Mouse (Mus musculus) MEL (cell line): ENCODE results near the gene Spry1. TPM values are rescaled to one million over a fixed set of nuclear protein-coding genes. Genes with fewer than 3 reads are reported as not detected.

Source experiments
- DNase-seq: peaks from one replicate; pipeline ENCODE4 v3.0.0; 2011; ENCODE audit warnings: low read depth, low spot score
- H3K27ac ChIP-seq: 2 replicates; pipeline ENCODE4 v1.5.1; 2012; ENCODE audit warnings: low read depth, mild to moderate bottlenecking, control low read depth, low read length, moderate library complexity; ENCODE audit not compliant: control insufficient read depth
- H3K27me3 ChIP-seq, 2 experiments: fragments of 150-350 bp in 1 of 2; sonication (generic) in 1 of 2; 2 replicates each; pipeline ENCODE4 v1.6.1; 2012; ENCODE audit warnings: low read length in 2 of 2, mild to moderate bottlenecking in 2 of 2, improper control_type of control experiment in 1 of 2, moderate library complexity in 1 of 2; ENCODE audit not compliant: insufficient read depth in 2 of 2, control insufficient read depth in 1 of 2
- H3K36me3 ChIP-seq, 2 experiments: 2 replicates each; pipeline ENCODE4 v1.6.1; 2012 to 2014; ENCODE audit warnings: low read length in 2 of 2, improper control_type of control experiment in 1 of 2, inconsistent platforms in 1 of 2, mild to moderate bottlenecking in 1 of 2; ENCODE audit not compliant: insufficient read depth in 2 of 2, control insufficient read depth in 1 of 2
- H3K4me1 ChIP-seq, 2 experiments: fragments of 150-350 bp in 1 of 2; sonication (generic) in 1 of 2; 2 replicates each; pipeline ENCODE4 v1.6.1; 2012; ENCODE audit warnings: low read length in 2 of 2, improper control_type of control experiment in 1 of 2, mild to moderate bottlenecking in 1 of 2; ENCODE audit not compliant: insufficient read depth in 2 of 2, control insufficient read depth in 1 of 2
- H3K4me3 ChIP-seq, 2 experiments: fragments of 150-350 bp in 1 of 2; sonication (generic) in 1 of 2; 2 replicates each; pipeline ENCODE4 v1.5.1; 2012; ENCODE audit warnings: low read depth in 2 of 2, low read length in 2 of 2, mild to moderate bottlenecking in 2 of 2, moderate library complexity in 2 of 2, control low read depth in 1 of 2, improper control_type of control experiment in 1 of 2; ENCODE audit not compliant: control insufficient read depth in 1 of 2, insufficient read depth in 1 of 2
- H3K79me2 ChIP-seq: 2 replicates; pipeline ENCODE4 v1.6.1; 2012; ENCODE audit warnings: mild to moderate bottlenecking, low read length, moderate library complexity; ENCODE audit not compliant: control insufficient read depth, poor library complexity, insufficient read depth
- H3K9ac ChIP-seq: 2 replicates; pipeline ENCODE4 v1.6.1; 2012; ENCODE audit warnings: low read depth, mild to moderate bottlenecking, control low read depth, low read length, moderate library complexity; ENCODE audit not compliant: control insufficient read depth, poor library complexity, severe bottlenecking
- H3K9me3 ChIP-seq: fragments of 150-350 bp; sonication (generic); replicated peaks from 2 replicates; pipeline ENCODE4 v1.6.1; 2012; ENCODE audit warnings: mild to moderate bottlenecking, low read length, improper control_type of control experiment, moderate library complexity; ENCODE audit not compliant: insufficient read depth
- CTCF ChIP-seq, 3 experiments: IDR thresholded peaks in 2 of 3; conservative IDR thresholded peaks in 1 of 3; 2 replicates each; pipeline ENCODE4 v1.5.1; 2011 to 2012; ENCODE audit warnings: low read length in 3 of 3, low read depth in 2 of 3, mild to moderate bottlenecking in 2 of 3, improper control_type of control experiment in 1 of 3, inconsistent platforms in 1 of 3, mixed read lengths in 1 of 3, moderate library complexity in 1 of 3; ENCODE audit not compliant: control insufficient read depth in 1 of 3, insufficient read depth in 1 of 3, poor library complexity in 1 of 3, severe bottlenecking in 1 of 3
- E2F4 ChIP-seq: IDR thresholded peaks from 2 replicates; pipeline ENCODE4 v1.6.1; 2011; ENCODE audit warnings: low read depth, low read length, improper control_type of control experiment, borderline replicate concordance
- EP300 ChIP-seq, 2 experiments: IDR thresholded peaks; 2 replicates each; pipeline ENCODE4 v1.6.1; 2011; ENCODE audit warnings: improper control_type of control experiment in 2 of 2, low read length in 2 of 2, low read depth in 1 of 2, mild to moderate bottlenecking in 1 of 2
- ETS1 ChIP-seq: IDR thresholded peaks from 2 replicates; pipeline ENCODE4 v1.6.1; 2012; ENCODE audit warnings: low read depth, mild to moderate bottlenecking, inconsistent platforms, low read length, improper control_type of control experiment, moderate library complexity
- GABPA ChIP-seq: IDR thresholded peaks from 2 replicates; pipeline ENCODE4 v1.6.1; 2012; ENCODE audit warnings: low read depth, mild to moderate bottlenecking, inconsistent platforms, low read length, improper control_type of control experiment, moderate library complexity
- GATA1 ChIP-seq: IDR thresholded peaks from 2 replicates; pipeline ENCODE4 v1.6.1; 2011; ENCODE audit warnings: low read depth, low read length, improper control_type of control experiment
- JUND ChIP-seq: IDR thresholded peaks from 2 replicates; pipeline ENCODE4 v1.6.1; 2011; ENCODE audit warnings: low read depth, mild to moderate bottlenecking, improper control_type of control experiment, low read length
- KAT2A ChIP-seq: conservative IDR thresholded peaks from 2 replicates; pipeline ENCODE4 v1.6.1; 2012; ENCODE audit warnings: low read depth, low read length, improper control_type of control experiment, inconsistent platforms
- MAFK ChIP-seq: IDR thresholded peaks from 2 replicates; pipeline ENCODE4 v1.6.1; 2011; ENCODE audit warnings: low read depth, mild to moderate bottlenecking, low read length, improper control_type of control experiment, borderline replicate concordance
- MAX ChIP-seq: IDR thresholded peaks from 2 replicates; pipeline ENCODE4 v1.6.1; 2011; ENCODE audit warnings: low read length, improper control_type of control experiment
- MAZ ChIP-seq: IDR thresholded peaks from 2 replicates; pipeline ENCODE4 v1.6.1; 2012; ENCODE audit warnings: low read depth, mild to moderate bottlenecking, inconsistent platforms, low read length, improper control_type of control experiment
- MEF2A ChIP-seq: IDR thresholded peaks from 2 replicates; pipeline ENCODE4 v1.6.1; 2014; ENCODE audit warnings: low read depth, mild to moderate bottlenecking, inconsistent platforms, low read length, improper control_type of control experiment; ENCODE audit not compliant: poor library complexity, insufficient replicate concordance, severe bottlenecking; ENCODE audit errors: extremely low read depth
- MXI1 ChIP-seq: IDR thresholded peaks from 2 replicates; pipeline ENCODE4 v1.6.1; 2011; ENCODE audit warnings: mild to moderate bottlenecking, low read depth, low read length, improper control_type of control experiment
- MYB ChIP-seq: IDR thresholded peaks from 2 replicates; pipeline ENCODE4 v1.6.1; 2011; ENCODE audit warnings: mild to moderate bottlenecking, low read depth, low read length, improper control_type of control experiment
- NELFE ChIP-seq: IDR thresholded peaks from 2 replicates; pipeline ENCODE4 v1.6.1; 2011; ENCODE audit warnings: low read depth, low read length, improper control_type of control experiment
- POLR2AphosphoS2 ChIP-seq: IDR thresholded peaks from 2 replicates; pipeline ENCODE4 v1.6.1; 2011; ENCODE audit warnings: low read length, improper control_type of control experiment
- RCOR1 ChIP-seq: IDR thresholded peaks from 2 replicates; pipeline ENCODE4 v1.6.1; 2012; ENCODE audit warnings: low read depth, mild to moderate bottlenecking, inconsistent platforms, low read length, improper control_type of control experiment
- SIN3A ChIP-seq: IDR thresholded peaks from 2 replicates; pipeline ENCODE4 v1.6.1; 2012; ENCODE audit warnings: low read length, improper control_type of control experiment, inconsistent platforms
- SMC3 ChIP-seq: IDR thresholded peaks from 2 replicates; pipeline ENCODE4 v1.6.1; 2011; ENCODE audit warnings: low read depth, low read length, improper control_type of control experiment
- TAL1 ChIP-seq: IDR thresholded peaks from 2 replicates; pipeline ENCODE4 v1.6.1; 2012; ENCODE audit warnings: mild to moderate bottlenecking, inconsistent platforms, low read length, moderate library complexity, mixed read lengths
- TBP ChIP-seq: IDR thresholded peaks from 2 replicates; pipeline ENCODE4 v1.8.0; 2011; ENCODE audit warnings: low read depth, low read length, improper control_type of control experiment
- TCF12 ChIP-seq: IDR thresholded peaks from 2 replicates; pipeline ENCODE4 v1.6.1; 2014; ENCODE audit warnings: low read depth, mild to moderate bottlenecking, inconsistent platforms, low read length, improper control_type of control experiment, moderate library complexity
- USF1 ChIP-seq: IDR thresholded peaks from 2 replicates; pipeline ENCODE4 v1.6.1; 2014; ENCODE audit warnings: low read depth, mild to moderate bottlenecking, inconsistent platforms, low read length, improper control_type of control experiment, moderate library complexity
- USF2 ChIP-seq, 2 experiments: IDR thresholded peaks; 2 replicates each; pipeline ENCODE4 v1.6.1; 2011 to 2012; ENCODE audit warnings: improper control_type of control experiment in 2 of 2, low read length in 2 of 2, borderline replicate concordance in 1 of 2, inconsistent platforms in 1 of 2, low read depth in 1 of 2, mild to moderate bottlenecking in 1 of 2; ENCODE audit not compliant: insufficient read depth in 1 of 2
- ZC3H11A ChIP-seq: IDR thresholded peaks from 2 replicates; pipeline ENCODE4 v1.6.1; 2012; ENCODE audit warnings: low read depth, mild to moderate bottlenecking, inconsistent platforms, low read length, improper control_type of control experiment
- ZNF384 ChIP-seq: IDR thresholded peaks from 2 replicates; pipeline ENCODE4 v1.6.1; 2012; ENCODE audit warnings: low read depth, mild to moderate bottlenecking, inconsistent platforms, low read length, improper control_type of control experiment
- polyA plus RNA-seq, 2 experiments: library from polyadenylated mRNA; stranded (reverse) in 1 of 2; unstranded in 1 of 2; fragments of >175 nt in 1 of 2; fragments of >200 nt in 1 of 2; gene quantifications; 2 replicates each; pipeline versions ENCODE4 v1.2.1 to v1.2.4; 2012; ENCODE audit warnings: low replicate concordance in 2 of 2, low read depth in 1 of 2; ENCODE audit not compliant: insufficient read length in 2 of 2, insufficient read depth in 1 of 2, missing spikeins in 1 of 2
- total RNA-seq: library from RNA; depleted of rRNA; stranded (reverse); fragments of 300-350 nt; gene quantifications from 2 replicates; pipeline ENCODE4 v1.2.3, GENCODE M21; 2012

The Spry1 gene
- total and polyA plus RNA-seq, 3 experiments, result 0.31 TPM; not detected in 2

- peak; percentile 87 for TF ChIP-seq ETS1
- TF ChIP-seq GABPA, result no peak
- peak; percentile 4; the same call in 1 of the 2 replicates for TF ChIP-seq SMC3
- 0 out of 2 replicates have a peak, but pooled peaks have one; percentile 22 for TF ChIP-seq MXI1
- TF ChIP-seq TBP, result no peak
- no peak for TF ChIP-seq E2F4
- peak; percentile 67 for TF ChIP-seq SIN3A
- peak; percentile 82 for TF ChIP-seq GATA1
- TF ChIP-seq NELFE, result no peak
- TF ChIP-seq KAT2A, result no peak
- no peak for TF ChIP-seq ZC3H11A
- peak; percentile 86 for TF ChIP-seq TCF12
- no peak for TF ChIP-seq JUND
- TF ChIP-seq MAZ, result 0 out of 2 replicates have a peak, but pooled peaks have one; percentile 35
- no peak for TF ChIP-seq USF2 (IDR thresholded peaks at IDR 0.05; ENCODE audit: borderline replicate concordance in 1 of 2, insufficient read depth in 1 of 2, low read depth in 1 of 2, low read length in 2 of 2)
- TF ChIP-seq MEF2A, result no peak
- no peak for TF ChIP-seq USF1
- peak; percentile 84 to 89 for TF ChIP-seq EP300 (IDR thresholded peaks at IDR 0.05; ENCODE audit: low read depth in 1 of 2, low read length in 2 of 2)
- no peak for TF ChIP-seq CTCF (IDR thresholded peaks at IDR 0.05 in 2 of 3, conservative IDR thresholded peaks at IDR 0.05 in 1 of 3; ENCODE audit: control insufficient read depth in 1 of 3, insufficient read depth in 1 of 3, low read depth in 2 of 3, low read length in 3 of 3, poor library complexity in 1 of 3, severe bottlenecking in 1 of 3)
- TF ChIP-seq MAX, result 0 out of 2 replicates have a peak, but pooled peaks have one; percentile 53
- peak; percentile 99 for TF ChIP-seq RCOR1
- peak; percentile 78 for TF ChIP-seq MYB
- no peak for TF ChIP-seq ZNF384
- no peak for TF ChIP-seq POLR2AphosphoS2
- TF ChIP-seq TAL1, result peak; percentile 85
- peak; percentile 75; the same call in 1 of the 2 replicates for TF ChIP-seq MAFK
- Histone ChIP-seq H3K27me3 (no peaks in the 10 kb centered on the region), H3K9me3 (no peaks in the 10 kb centered on the region), H3K79me2 (peaks cover 34% of the 10 kb centered on the region), H3K4me1 (peaks cover 20 to 46% of the 10 kb centered on the region in 2 experiments), H3K4me3 (no peak overlapping the region), H3K27ac (no peak overlapping the region), H3K9ac (no peak overlapping the region), H3K36me3 (peaks cover 9 to 50% of the 10 kb centered on the region in 2 experiments)
- DNase-seq, result peak; percentile 87
Observed at GRCm38 (mm10) chr3:37675056-37675525, 35.3 kb downstream of the Spry1 start.
